Mouse (Mus musculus) midbrain, embryonic 16.5 days (tissue): ENCODE measurements around the gene Gas6. TPM values are rescaled to one million over a fixed set of nuclear protein-coding genes. Genes with fewer than 3 reads are reported as not detected.

Source experiments
- ATAC-seq: fragments of 200-750 bp; cut with Nextera tagmentation; 2 replicates; pipeline ENCODE4 v1.8.0; 2017; ENCODE audit warnings: moderate TSS enrichment
- H3K27ac ChIP-seq: fragments of 300-500 bp; sonication (generic); 2 replicates; pipeline ENCODE4 v1.5.1; 2014; ENCODE audit warnings: mild to moderate bottlenecking, low read length, mixed read lengths
- H3K27me3 ChIP-seq: fragments of 300-500 bp; sonication (generic); 2 replicates; pipeline ENCODE4 v1.6.1; 2014; ENCODE audit warnings: low read depth, low read length, mixed read lengths; ENCODE audit not compliant: control insufficient read depth, insufficient read depth
- H3K36me3 ChIP-seq: fragments of 300-500 bp; sonication (generic); 2 replicates; pipeline ENCODE4 v1.6.1; 2014; ENCODE audit warnings: mild to moderate bottlenecking, low read length, moderate library complexity, mixed read lengths; ENCODE audit not compliant: control insufficient read depth, insufficient read depth
- H3K4me1 ChIP-seq: fragments of 300-500 bp; sonication (generic); 2 replicates; pipeline ENCODE4 v1.6.1; 2014; ENCODE audit warnings: mild to moderate bottlenecking, low read length, mixed read lengths; ENCODE audit not compliant: control insufficient read depth, insufficient read depth
- H3K4me2 ChIP-seq: fragments of 300-500 bp; sonication (generic); 2 replicates; pipeline ENCODE4 v1.6.1; 2014; ENCODE audit warnings: mild to moderate bottlenecking, low read length, mixed read lengths
- H3K4me3 ChIP-seq: fragments of 300-500 bp; sonication (generic); 2 replicates; pipeline ENCODE4 v1.5.1; 2014; ENCODE audit warnings: low read depth, mild to moderate bottlenecking, low read length, moderate library complexity, mixed read lengths
- H3K9ac ChIP-seq: fragments of 300-500 bp; sonication (generic); 2 replicates; pipeline ENCODE4 v1.6.1; 2014; ENCODE audit warnings: low read depth, low read length, mixed read lengths
- H3K9me3 ChIP-seq: fragments of 300-500 bp; sonication (generic); replicated peaks from 2 replicates; pipeline ENCODE4 v1.6.1; 2014; ENCODE audit warnings: mild to moderate bottlenecking, low read length, mixed read lengths; ENCODE audit not compliant: control insufficient read depth, poor library complexity, severe bottlenecking
- WGBS: fragments of 180-500 bp; shearing (Covaris S2); extraction: QIAGEN DNeasy Blood & Tissue Kit; methylation state at CpG from one replicate; pipeline ENCODE4 v1.1.7; 2014; 5-methylcytosine and 5-hydroxymethylcytosine counted together
- polyA plus RNA-seq: library from polyadenylated mRNA; unstranded; fragments of >200 nt; fragmentation: Nextera tagmentation; extraction: Ambion mirVana; gene quantifications from 2 replicates; pipeline ENCODE4 v1.2.1, GENCODE M21; 2015

Gas6 gene
- polyA plus RNA-seq: 37.7 and 45.7 TPM in 2 replicates

- ATAC-seq: peak; percentile 84
- H3K9me3 ChIP-seq: no peaks in the 10 kb centered on the region
- H3K27ac ChIP-seq: peak within 1 kb of the TSS; percentile 71
- 2% methylated on average over 41 of the region's 64 CpGs for WGBS
- H3K4me3 ChIP-seq: peak within 1 kb of the TSS; percentile 71
- H3K9ac ChIP-seq: peak within 1 kb of the TSS; percentile 85
- no peaks in the 10 kb centered on the region for H3K36me3 ChIP-seq
- H3K4me1 ChIP-seq: peaks cover 24% of the 10 kb centered on the region
- H3K4me2 ChIP-seq: peak within 1 kb of the TSS; percentile 66
- H3K27me3 ChIP-seq: peaks cover 2% of the 10 kb centered on the region; the same call in 1 of the 2 replicates
These were observed at the start of gene Gas6 for GRCm38 (mm10) chr8:13493858-13494631. Gene Gas6, minus strand, starts transcription at chr8:13494490.

GRCm38 (mm10) chr8:13541526-13541925, 47.2 kb upstream of the Gas6 start:
- H3K4me3 ChIP-seq: no peak overlapping the region
- 73% methylated on average over 5 of the region's 5 CpGs for WGBS
- no peak for ATAC-seq

DNA sequence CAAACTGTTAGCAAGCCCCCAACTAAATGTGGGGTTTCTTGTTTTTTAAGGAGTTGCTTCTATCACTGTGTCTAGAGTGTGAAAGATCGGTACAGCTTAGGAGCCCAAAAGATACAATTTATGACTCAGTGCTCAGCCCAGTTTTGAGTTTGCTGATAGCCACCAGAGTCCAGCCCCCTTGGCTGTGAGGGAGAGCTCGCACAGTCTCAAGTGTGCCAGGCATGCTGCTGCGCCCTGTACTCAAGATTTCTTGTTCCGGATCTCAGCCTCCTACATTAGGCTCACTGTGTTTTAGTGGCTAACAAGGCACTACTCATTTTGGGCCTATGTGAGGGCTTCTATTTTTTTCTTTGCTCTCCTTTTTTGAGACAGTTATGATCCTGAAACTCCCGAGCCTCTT, 45.8 kb upstream of the Gas6 start:
- H3K9ac ChIP-seq: no peak overlapping the region
- no peak overlapping the region for H3K4me2 ChIP-seq
- no peaks in the 10 kb centered on the region for H3K4me1 ChIP-seq
- no peaks in the 10 kb centered on the region for H3K36me3 ChIP-seq
- WGBS: 92% methylated on average over 5 of the region's 5 CpGs
- no peak for ATAC-seq
- no peaks in the 10 kb centered on the region for H3K27me3 ChIP-seq
- H3K27ac ChIP-seq: no peak overlapping the region
- H3K9me3 ChIP-seq: 0 out of 2 replicates have a peak, but pooled peaks cover 2% of the 10 kb centered on the region
- no peak overlapping the region for H3K4me3 ChIP-seq

More at GRCm38 (mm10) chr8:13541526-13541925, 47.2 kb upstream of the Gas6 start:
- no peak overlapping the region for H3K4me2 ChIP-seq
- no peaks in the 10 kb centered on the region for H3K36me3 ChIP-seq
- H3K9me3 ChIP-seq: 0 out of 2 replicates have a peak, but pooled peaks cover 6% of the 10 kb centered on the region
- no peaks in the 10 kb centered on the region for H3K4me1 ChIP-seq
- no peak overlapping the region for H3K9ac ChIP-seq
- no peak overlapping the region for H3K27ac ChIP-seq
- H3K27me3 ChIP-seq: no peaks in the 10 kb centered on the region

- Histone ChIP-seq H3K9ac (no peak overlapping the region), H3K27ac (no peak overlapping the region), H3K9me3 (no peaks in the 10 kb centered on the region), H3K4me3 (no peak overlapping the region), H3K4me2 (no peak overlapping the region), H3K36me3 (no peaks in the 10 kb centered on the region), H3K4me1 (no peaks in the 10 kb centered on the region), H3K27me3 (no peaks in the 10 kb centered on the region)
- WGBS: 63% methylated on average over 6 of the region's 6 CpGs
- peak; percentile 67 for ATAC-seq
These were observed 44.5 kb upstream of the Gas6 start for GRCm38 (mm10) chr8:13538821-13539220.

GRCm38 (mm10) chr8:13537102-13537501, 42.8 kb upstream of the Gas6 start:
- H3K4me1 ChIP-seq: no peaks in the 10 kb centered on the region
- no peak overlapping the region for H3K4me2 ChIP-seq
- H3K27me3 ChIP-seq: no peaks in the 10 kb centered on the region
- H3K27ac ChIP-seq: no peak overlapping the region
- no peak for ATAC-seq
- H3K4me3 ChIP-seq: no peak overlapping the region
- no peak overlapping the region for H3K9ac ChIP-seq
- no peaks in the 10 kb centered on the region for H3K9me3 ChIP-seq
- WGBS: 29% methylated on average over 2 of the region's 2 CpGs
- H3K36me3 ChIP-seq: no peaks in the 10 kb centered on the region

GRCm38 (mm10) chr8:13533123-13533522, 38.8 kb upstream of the Gas6 start:
- Histone ChIP-seq H3K9ac (no peak overlapping the region), H3K4me3 (no peak overlapping the region)
- 76% methylated on average over 8 of the region's 8 CpGs for WGBS

GRCm38 (mm10) chr8:13531602-13532171, 37.4 kb upstream of the Gas6 start:
- H3K36me3 ChIP-seq: no peaks in the 10 kb centered on the region
- WGBS: 71% methylated on average over 9 of the region's 9 CpGs

More at GRCm38 (mm10) chr8:13533123-13533522, 38.8 kb upstream of the Gas6 start:
- Histone ChIP-seq H3K9me3 (no peaks in the 10 kb centered on the region), H3K36me3 (no peaks in the 10 kb centered on the region), H3K27ac (no peak overlapping the region), H3K27me3 (no peaks in the 10 kb centered on the region), H3K4me2 (no peak overlapping the region), H3K4me1 (no peaks in the 10 kb centered on the region; the same call in 1 of the 2 replicates)
- no peak for ATAC-seq

GRCm38 (mm10) chr8:13530941-13531340, 36.7 kb upstream of the Gas6 start:
- no peak overlapping the region for H3K4me3 ChIP-seq
- peak; percentile 78 for ATAC-seq
- 33% methylated on average over 5 of the region's 5 CpGs for WGBS
- no peak overlapping the region for H3K4me2 ChIP-seq
- no peaks in the 10 kb centered on the region; the same call in 1 of the 2 replicates for H3K4me1 ChIP-seq
- H3K27ac ChIP-seq: 0 out of 2 replicates have a peak overlapping the region, but pooled peaks have one; percentile 35
- no peaks in the 10 kb centered on the region for H3K9me3 ChIP-seq
- H3K9ac ChIP-seq: no peak overlapping the region
- no peaks in the 10 kb centered on the region for H3K27me3 ChIP-seq
- H3K36me3 ChIP-seq: no peaks in the 10 kb centered on the region

More at GRCm38 (mm10) chr8:13531602-13532171, 37.4 kb upstream of the Gas6 start:
- H3K4me3 ChIP-seq: no peak overlapping the region
- H3K27ac ChIP-seq: no peak overlapping the region
- H3K4me1 ChIP-seq: no peaks in the 10 kb centered on the region; the same call in 1 of the 2 replicates
- no peaks in the 10 kb centered on the region for H3K9me3 ChIP-seq
- ATAC-seq: no peak
- H3K9ac ChIP-seq: no peak overlapping the region
- H3K27me3 ChIP-seq: no peaks in the 10 kb centered on the region
- no peak overlapping the region for H3K4me2 ChIP-seq

DNA sequence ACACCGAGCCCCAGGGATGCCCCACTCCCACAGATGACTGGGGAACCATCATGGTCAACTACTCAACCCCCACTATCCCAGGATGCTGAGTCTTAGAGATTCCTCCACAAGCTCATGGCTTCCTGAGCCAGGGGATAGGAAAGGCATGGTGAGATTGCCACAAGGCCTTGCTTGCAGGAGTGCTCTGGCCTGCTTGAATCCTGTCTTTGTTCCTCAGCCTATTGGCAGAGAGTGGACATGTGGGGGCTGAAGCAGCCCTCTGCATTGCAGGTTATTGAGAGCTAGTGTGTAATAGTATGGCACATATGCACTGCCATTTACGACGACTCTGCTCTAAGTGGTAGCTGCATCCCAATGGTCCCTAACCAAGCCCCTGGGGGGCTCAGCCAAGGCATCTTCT, 36.1 kb upstream of the Gas6 start:
- 70% methylated on average over 3 of the region's 3 CpGs for WGBS
- H3K4me1 ChIP-seq: no peaks in the 10 kb centered on the region; the same call in 1 of the 2 replicates
- no peaks in the 10 kb centered on the region for H3K9me3 ChIP-seq
- ATAC-seq: peak; percentile 68; the same call in 1 of the 2 replicates
- 0 out of 2 replicates have a peak overlapping the region, but pooled peaks have one; percentile 35 for H3K27ac ChIP-seq
- H3K4me3 ChIP-seq: no peak overlapping the region
- no peak overlapping the region for H3K9ac ChIP-seq
- H3K4me2 ChIP-seq: no peak overlapping the region
- no peaks in the 10 kb centered on the region for H3K27me3 ChIP-seq
- H3K36me3 ChIP-seq: no peaks in the 10 kb centered on the region
